Mouse (Mus musculus) erythroblast, embryonic 14.5 days (primary cell): Measurements from ENCODE around the gene Phldb2.

Experiments used
- GATA1 ChIP-seq: IDR thresholded peaks from 2 replicates; pipeline ENCODE4 v1.6.1; 2012; ENCODE audit warnings: low read length, inconsistent platforms, mixed read lengths
- TAL1 ChIP-seq: IDR thresholded peaks from 3 replicates; pipeline ENCODE4 v1.6.1; 2012; ENCODE audit warnings: low read length, inconsistent platforms, mixed read lengths

- TF ChIP-seq GATA1 (no peak), TAL1 (no peak)
Observed at GRCm38 (mm10) chr16:45923731-45924424, 29.5 kb downstream of the Phldb2 start.
